Mouse (Mus musculus) lung, adult 2 months (tissue): ENCODE data around the gene Gm10964.

Experiments
- CTCF ChIP-seq: fragments of 200-500 bp; IDR thresholded peaks from 2 replicates; pipeline ENCODE4 v1.5.1; 2011; ENCODE audit warnings: mild to moderate bottlenecking, low read length, control low read depth; ENCODE audit not compliant: insufficient read depth
- POLR2A ChIP-seq: fragments of 200-500 bp; IDR thresholded peaks from 2 replicates; pipeline ENCODE4 v1.6.1; 2011; ENCODE audit warnings: low read depth, mild to moderate bottlenecking, control low read depth, low read length, borderline replicate concordance; ENCODE audit errors: extremely low read depth

DNA sequence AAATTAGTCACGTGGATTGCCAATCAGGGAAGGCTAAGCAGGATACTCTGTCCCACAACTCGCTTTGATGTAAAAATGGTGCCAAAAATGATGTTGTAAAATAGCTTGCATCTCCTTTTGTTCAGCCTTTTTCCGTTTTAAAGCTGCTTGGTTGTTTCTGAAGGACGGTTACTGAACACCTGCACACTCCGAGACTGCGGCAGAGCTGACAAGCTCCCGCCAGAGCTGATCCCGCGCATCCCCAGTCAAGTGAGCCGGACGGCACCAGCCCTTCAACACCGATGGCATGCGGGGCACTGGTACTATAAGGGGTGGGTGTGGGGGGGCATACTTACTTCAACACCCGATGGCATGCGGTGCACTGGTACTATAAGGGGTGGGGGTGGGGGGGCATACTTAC lies 34.8 kb downstream of the Gm10964 start:
- TF ChIP-seq CTCF = no peak
- no peak for TF ChIP-seq POLR2A
